Mouse (Mus musculus): ENCODE measurements at regions not wholly inside any gene's neighbourhood (a gene's known extent, or its start where the extent isn't known, plus 50 kb on each side); places are given as distances from the start of the nearest gene placed in this dataset.
"Not testable (repeated sequence)": the region's sequence is repeated elsewhere in the genome, so short reads cannot be mapped to it uniquely, and the experiment has no call there.

GRCm38 (mm10) chr2:72616412-72616811 lies 140.5 kb downstream of the Cdca7 start:
- DNase-seq (ENCODE audit: low spot score in 2 of 2) = no peak

DNA sequence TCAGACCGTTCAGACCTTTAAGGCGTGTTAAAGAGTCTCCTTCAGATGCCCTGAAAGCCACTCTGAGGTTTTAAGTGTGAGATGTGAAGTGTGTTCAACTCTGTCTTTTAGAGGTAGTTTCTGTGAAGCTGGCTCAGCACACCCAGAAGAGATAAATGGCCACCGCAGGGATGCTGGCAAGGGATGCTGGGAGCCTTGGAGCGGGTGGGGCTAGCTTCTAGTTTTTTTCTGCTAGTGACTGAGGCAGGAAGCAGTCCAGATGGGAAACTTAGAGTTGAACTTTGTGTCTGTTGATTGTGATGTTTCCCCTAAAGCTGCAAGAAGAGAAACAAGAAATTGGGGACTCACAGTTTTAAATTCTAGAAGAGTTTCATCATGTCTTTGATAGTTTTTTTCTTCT lies 143.5 kb downstream of the Cdca7 start:
- DNase-seq (ENCODE audit: low spot score in 2 of 2) = no peak

- no peak for DNase-seq (ENCODE audit: low spot score in 2 of 2)
These were observed 144.3 kb downstream of the Cdca7 start for GRCm38 (mm10) chr2:72620182-72620652.

- no peak for DNase-seq (ENCODE audit: low spot score in 2 of 2)
These were observed 152.0 kb downstream of the Cdca7 start for GRCm38 (mm10) chr2:72627915-72628314.

GRCm38 (mm10) chr2:72628626-72629470 lies 152.9 kb downstream of the Cdca7 start:
- no peak for DNase-seq (ENCODE audit: low spot score in 2 of 2)

- no peak for DNase-seq (ENCODE audit: low spot score in 2 of 2)
These were observed 153.9 kb downstream of the Cdca7 start for GRCm38 (mm10) chr2:72629691-72630461.

DNA sequence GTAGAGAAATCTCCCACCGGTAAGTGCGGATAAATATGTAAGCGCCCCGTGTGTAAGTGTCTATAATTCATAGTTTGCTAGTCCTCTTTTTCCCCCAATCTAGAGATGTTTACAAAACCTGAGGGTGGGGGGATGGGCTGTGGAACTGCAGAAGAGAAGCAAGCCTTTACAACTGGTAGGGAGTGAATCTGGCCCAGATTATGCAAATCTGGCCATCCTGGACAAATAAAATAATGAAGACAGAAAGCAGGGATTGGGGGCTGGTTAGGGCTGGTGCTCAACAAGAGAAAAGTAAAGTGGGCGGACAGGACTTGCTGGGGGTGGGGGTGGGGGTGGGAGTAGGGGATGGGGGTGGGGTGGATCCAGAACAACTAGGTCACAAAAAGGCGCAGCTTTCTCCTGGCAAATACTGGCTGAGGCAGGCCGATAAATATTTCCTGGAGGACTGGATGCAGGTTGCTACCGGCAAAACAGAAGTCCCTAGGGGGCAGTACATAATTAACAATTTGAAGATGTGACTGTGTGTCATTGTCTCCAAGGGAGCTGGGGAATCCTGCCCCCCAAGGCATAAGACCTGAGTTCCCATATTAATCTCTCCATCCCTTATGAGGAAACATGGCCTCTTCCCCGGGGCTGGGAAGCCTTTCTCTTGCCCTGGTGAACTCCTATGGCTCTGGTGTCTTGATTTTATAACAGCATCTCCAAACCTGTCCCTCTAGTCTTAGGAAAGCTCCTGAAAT lies 162.1 kb downstream of the Cdca7 start:
- DNase-seq (ENCODE audit: low spot score in 2 of 2) = no peak

DNA sequence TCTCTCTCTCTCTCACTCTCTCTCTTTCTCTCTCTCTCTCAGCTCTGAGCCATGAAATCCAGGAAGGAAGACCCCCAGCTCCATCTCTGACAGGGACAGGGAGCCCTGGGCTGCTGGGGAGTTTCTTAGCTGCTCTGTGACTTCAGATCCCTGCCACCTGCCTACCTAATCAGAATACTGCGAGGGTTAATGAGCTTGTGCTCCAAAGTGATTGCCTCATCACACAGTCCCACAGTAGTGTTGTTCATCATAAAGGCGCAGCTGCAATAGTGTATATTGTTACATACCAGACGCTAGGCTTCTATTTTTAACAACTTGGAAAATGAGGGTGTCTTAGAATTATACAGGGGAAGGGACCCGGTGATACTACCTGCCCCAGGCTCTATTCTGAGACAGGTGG lies 163.1 kb downstream of the Cdca7 start:
- DNase-seq (ENCODE audit: low spot score in 2 of 2) = no peak

DNA sequence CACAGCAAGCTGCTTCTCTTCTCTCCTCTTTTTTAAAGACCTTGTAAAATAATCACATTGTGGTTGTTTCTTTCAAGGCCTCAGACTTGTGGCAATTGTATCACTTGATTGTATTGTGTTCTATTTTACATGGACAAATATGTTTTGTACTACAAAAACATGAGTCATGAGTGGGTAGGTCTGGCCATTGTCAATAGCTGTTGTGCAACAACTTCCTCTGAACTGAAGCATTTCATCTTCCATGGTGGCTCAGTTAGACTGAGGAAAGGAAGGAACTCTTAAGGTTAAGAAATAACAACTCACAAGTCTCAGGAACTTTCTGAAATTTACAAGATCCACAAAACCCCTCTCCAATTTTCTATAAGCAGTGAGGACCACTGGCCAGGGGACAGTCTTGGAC lies 165.3 kb downstream of the Cdca7 start:
- DNase-seq (ENCODE audit: low spot score in 2 of 2) = no peak

GRCm38 (mm10) chr2:72644151-72644843 lies 168.3 kb downstream of the Cdca7 start:
- DNase-seq (ENCODE audit: low spot score in 2 of 2) = no peak

- no peak for DNase-seq (ENCODE audit: low spot score in 2 of 2)
These were observed 171.7 kb downstream of the Cdca7 start for GRCm38 (mm10) chr2:72647642-72648041.

- DNase-seq (ENCODE audit: low spot score in 2 of 2) = no peak
These were observed 172.3 kb downstream of the Cdca7 start for GRCm38 (mm10) chr2:72648294-72648693.

GRCm38 (mm10) chr2:72655864-72656263 lies 179.9 kb downstream of the Cdca7 start:
- no peak for DNase-seq (ENCODE audit: low spot score in 2 of 2)

DNA sequence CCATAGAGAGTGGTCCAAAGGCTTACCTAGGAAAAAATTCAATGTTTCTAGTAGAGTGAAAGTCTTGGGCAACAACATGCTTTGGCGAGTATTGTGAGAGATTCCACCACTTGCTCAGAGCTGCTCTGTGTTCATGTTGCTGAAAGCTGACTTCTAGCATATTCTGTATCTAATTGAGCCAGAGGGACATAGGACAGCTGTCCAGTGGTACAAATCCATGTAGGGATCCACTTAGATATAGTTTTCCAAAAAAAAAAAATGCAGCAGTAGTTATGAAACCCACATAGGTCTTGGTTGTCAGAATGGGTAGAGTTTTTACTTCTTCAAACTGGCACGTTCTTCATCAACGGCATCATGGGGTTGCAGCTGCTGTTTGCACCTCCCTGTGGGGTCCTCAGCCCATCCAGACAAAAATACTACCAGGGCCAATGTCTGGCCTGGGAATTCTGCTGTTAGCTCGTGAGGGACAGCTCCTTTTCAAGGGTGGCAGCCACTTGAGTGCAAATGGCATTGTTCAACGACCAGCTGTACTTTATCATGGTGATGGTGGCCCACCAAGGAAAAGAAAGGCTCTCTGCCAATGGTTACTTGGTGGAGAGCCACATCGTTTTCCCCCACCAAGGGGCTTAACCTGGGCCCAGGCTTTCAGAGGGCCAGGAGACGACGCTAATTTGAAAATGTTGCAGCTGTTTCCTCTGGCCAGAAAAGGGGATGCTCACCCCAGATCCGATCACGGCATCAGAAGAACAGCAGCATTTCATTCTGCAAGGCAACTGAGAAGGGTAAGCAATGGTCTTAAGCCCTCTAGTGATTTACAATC lies 181.4 kb downstream of the Cdca7 start:
- no peak for DNase-seq (ENCODE audit: low spot score in 2 of 2)

DNA sequence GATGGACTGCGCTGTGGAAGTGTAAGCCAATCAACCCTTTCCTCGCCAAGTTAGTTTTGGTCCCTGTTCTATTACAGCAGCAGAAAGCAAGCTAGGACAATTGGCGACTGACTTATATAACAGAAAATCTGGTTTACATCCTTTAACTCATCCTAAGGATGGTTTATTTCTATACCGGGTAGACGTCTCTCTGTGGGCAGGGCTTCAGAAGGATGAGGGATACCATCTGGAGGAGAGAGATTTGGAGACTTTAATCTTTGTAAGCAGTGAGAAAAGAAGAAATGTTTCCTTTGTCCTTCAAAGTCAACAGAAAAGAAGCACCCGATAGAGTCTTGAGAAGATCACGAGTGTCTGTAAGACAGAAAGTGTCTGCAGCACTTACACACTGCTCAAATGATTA lies 186.4 kb downstream of the Cdca7 start:
- DNase-seq (ENCODE audit: low spot score in 2 of 2) = no peak

GRCm38 (mm10) chr2:72662979-72663780 lies 187.2 kb downstream of the Cdca7 start:
- no peak for DNase-seq (ENCODE audit: low spot score in 2 of 2)

DNA sequence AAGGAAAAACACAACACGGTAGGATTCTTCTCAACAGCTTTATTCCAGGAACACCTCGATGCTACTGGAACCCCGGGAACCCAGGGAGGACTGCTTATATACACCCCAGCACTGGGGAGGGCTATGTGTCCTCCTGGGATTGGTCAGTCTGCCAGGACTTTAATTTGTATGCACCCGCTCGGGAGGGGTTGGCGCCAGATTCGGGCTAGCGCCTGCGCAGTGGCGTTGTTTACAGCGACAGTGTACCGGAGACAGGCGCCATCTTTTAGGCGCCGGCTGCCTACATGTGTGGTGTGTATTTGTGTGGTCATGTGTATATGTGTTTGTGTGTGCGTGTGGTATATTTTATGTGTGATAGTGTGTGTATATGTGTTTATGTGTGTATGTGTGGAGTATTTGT lies 191.4 kb downstream of the Cdca7 start:
- not testable (repeated sequence) for DNase-seq (ENCODE audit: low spot score in 2 of 2)

DNA sequence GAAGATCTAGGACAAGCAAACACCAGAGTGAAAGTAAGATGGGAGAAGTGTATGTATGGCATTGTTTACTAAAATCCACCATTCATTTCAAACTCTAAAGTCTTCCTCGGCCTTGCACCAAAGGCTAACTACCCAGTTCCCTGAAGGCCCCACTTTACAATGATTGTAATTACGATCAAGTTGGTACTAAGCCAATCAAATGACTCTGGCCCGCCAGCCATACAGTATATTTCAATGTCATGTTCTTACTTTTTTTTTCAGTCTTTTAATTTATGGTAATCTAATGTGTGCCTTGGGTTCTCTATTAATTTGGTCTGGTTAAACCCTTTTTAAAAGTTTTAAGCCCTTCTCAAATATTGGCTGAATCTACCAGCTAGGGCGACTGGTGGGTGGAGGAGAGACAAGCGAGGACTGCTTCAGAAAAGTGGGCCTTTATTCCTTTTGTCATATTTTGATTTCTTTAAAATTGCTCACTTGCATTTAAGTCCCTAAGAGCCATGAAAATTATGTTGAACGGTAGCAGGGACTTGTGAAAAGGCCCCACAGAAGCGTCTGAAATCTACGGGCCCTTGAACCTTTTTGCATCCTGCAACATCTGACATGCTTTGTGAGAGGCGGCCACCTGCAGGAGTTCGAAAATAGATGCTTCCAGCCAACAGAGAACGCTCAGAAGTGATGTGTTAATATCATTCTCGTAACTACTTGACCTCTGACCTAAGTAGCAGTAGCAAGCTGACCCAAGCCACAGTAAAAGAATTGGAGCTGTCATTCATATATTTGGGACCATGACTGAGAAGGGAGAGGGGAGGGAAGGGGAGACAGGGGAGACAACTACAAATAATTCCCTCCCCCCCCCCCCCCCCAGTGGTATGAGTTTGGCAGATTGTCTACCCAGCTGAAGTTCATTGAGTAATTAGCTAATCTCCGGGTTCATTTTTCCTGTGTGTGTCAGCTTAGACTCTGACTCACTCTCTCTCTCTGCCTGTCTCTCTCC lies 197.2 kb downstream of the Cdca7 start:
- DNase-seq (ENCODE audit: low spot score in 2 of 2) = no peak

- DNase-seq (ENCODE audit: low spot score in 2 of 2) = no peak
These were observed 198.3 kb downstream of the Cdca7 start for GRCm38 (mm10) chr2:72674229-72674628.
